Mouse (Mus musculus): ENCODE results near the gene AC131692.1. TPM values are rescaled to one million over a fixed set of nuclear protein-coding genes. Genes with fewer than 3 reads are reported as not detected.

AC131692.1 gene
- polyA plus RNA-seq, 1 experiment from 2014 or later: not detected

GRCm38 (mm10) chr19:6070571-6071250 lies 23.5 kb upstream of the AC131692.1 start:
- 90% methylated on average over 31 of the region's 31 CpGs for WGBS
- Histone ChIP-seq H3K36me3 (peaks cover 48% of the 10 kb centered on the region), H3K4me3 (no peak overlapping the region), H3K9ac (no peak overlapping the region), H3K27me3 (no peaks in the 10 kb centered on the region), H3K27ac (no peak overlapping the region), H3K4me2 (no peak overlapping the region), H3K4me1 (peaks cover 28% of the 10 kb centered on the region), H3K9me3 (no peaks in the 10 kb centered on the region)
- no peak for ATAC-seq (ENCODE audit: insufficient number of reproducible peaks, low FRiP score, low TSS enrichment, low read depth)

DNA sequence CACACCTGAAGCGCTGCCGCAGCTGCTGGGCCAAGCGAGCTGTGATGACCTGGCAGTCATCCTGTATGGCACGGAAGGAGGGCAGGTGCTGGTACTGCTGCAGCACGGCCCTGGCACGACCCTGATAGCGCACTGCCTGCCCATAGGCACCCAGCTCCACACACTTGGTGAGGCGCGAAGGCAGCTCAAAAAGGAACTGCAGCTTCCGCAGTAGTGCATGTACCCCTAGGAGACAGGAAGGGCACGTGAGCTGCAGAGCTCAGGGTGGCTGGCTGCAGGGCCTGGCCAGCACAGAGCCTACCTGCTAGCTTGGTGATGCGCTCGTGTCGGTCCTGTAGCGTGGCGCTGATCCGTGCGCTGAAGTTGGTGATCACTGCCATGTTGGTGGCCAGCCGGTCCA lies 23.0 kb upstream of the AC131692.1 start:
- WGBS: 92% methylated on average over 19 of the region's 19 CpGs
- no peak for ATAC-seq (ENCODE audit: insufficient number of reproducible peaks, low FRiP score, low TSS enrichment, low read depth)
- peaks cover 48% of the 10 kb centered on the region for H3K36me3 ChIP-seq

GRCm38 (mm10) chr19:6073889-6074288 lies 20.3 kb upstream of the AC131692.1 start:
- Histone ChIP-seq H3K27ac (no peak overlapping the region), H3K4me3 (no peak overlapping the region), H3K36me3 (peaks cover 45% of the 10 kb centered on the region), H3K4me1 (peaks cover 13% of the 10 kb centered on the region), H3K4me2 (no peak overlapping the region), H3K27me3 (no peaks in the 10 kb centered on the region), H3K9ac (no peak overlapping the region), H3K9me3 (no peaks in the 10 kb centered on the region)
- ATAC-seq (ENCODE audit: insufficient number of reproducible peaks, low FRiP score, low TSS enrichment, low read depth): no peak
- 91% methylated on average over 5 of the region's 5 CpGs for WGBS

More for the DNA sequence above, 23.0 kb upstream of the AC131692.1 start:
- no peaks in the 10 kb centered on the region for H3K9me3 ChIP-seq
- no peak overlapping the region for H3K27ac ChIP-seq
- no peak overlapping the region for H3K9ac ChIP-seq
- H3K27me3 ChIP-seq: no peaks in the 10 kb centered on the region
- no peak overlapping the region for H3K4me3 ChIP-seq
- H3K4me2 ChIP-seq: no peak overlapping the region
- H3K4me1 ChIP-seq: peaks cover 31% of the 10 kb centered on the region

DNA sequence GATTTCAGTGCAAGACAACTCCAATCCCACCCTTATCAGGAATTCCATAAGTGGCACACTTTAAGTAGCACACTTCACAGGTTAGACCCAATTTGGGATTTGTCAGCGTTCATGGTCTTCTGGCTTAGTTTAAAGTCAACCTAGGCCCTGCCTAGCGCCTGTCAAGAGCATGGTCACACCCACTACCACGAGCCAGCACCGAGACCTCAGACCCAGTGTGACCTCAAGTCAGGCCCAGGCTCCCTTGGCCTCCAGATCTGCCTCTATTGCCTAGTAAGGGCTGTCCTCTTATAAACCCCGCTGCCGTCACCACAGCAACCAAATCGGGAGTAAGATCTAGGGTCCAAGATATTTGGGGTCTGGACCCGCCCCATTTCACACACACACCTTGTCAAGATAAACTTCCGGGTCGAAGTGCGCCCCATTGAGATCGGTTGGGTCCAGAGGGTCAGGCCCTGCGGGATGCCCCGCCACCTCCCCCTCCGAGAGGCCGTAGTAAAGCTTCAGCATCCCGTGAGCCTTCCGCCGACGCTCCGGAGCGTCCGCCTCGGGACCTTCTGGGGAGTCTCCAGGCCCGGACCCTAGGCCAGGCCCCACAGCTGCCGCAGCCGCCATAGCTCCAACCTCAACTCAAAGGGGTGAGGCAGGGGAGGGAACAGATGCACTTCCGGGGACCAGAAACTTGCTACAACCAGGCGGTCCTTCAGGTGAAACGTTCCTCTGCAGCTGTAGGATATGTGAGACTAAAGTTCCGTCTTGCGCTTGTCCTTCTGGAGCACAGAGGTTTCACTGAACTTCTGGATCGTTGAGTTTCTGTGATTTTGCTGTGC lies 17.4 kb upstream of the AC131692.1 start, which contains the start of gene Vps51:
Gene Vps51, minus strand, starts transcription at position 668 of the 830 bp plus-strand sequence.
- under 1% methylated on average over 33 of the region's 33 CpGs for WGBS

DNA sequence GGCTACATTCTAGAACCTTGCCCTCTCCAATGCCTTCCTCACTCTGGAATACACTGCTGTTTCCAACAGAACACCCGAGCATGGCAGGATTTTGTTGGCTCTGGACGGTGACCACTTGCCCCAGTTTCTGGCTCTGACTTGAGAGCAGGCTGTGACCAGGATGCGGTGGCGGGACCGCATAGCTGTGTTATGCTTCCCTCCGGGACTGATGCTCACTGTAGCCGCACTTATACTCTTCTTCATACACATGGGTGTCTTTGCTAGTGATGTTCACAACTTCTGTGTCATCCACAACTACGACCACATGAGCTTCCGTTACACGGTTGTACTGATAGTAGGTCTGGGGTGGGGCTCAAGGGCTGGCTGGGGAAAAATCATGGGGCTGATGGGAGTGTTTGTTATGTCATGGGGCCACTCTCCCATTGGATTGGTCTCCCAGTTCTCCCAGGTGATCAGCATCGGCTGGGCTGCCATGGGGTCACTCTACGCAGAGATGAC lies 14.2 kb upstream of the AC131692.1 start, which contains the start of gene Tmem262:
Gene Tmem262, plus strand, starts transcription at position 51 of the 498 bp plus-strand sequence.
- no peak within 1 kb of the TSS for H3K27ac ChIP-seq
- H3K4me1 ChIP-seq: peaks cover 23% of the 10 kb centered on the region
- H3K4me2 ChIP-seq: no peak within 1 kb of the TSS
- no peak for ATAC-seq (ENCODE audit: insufficient number of reproducible peaks, low FRiP score, low TSS enrichment, low read depth)
- H3K9ac ChIP-seq: no peak within 1 kb of the TSS
- peaks cover 40% of the 10 kb centered on the region for H3K36me3 ChIP-seq
- 93% methylated on average over 12 of the region's 12 CpGs for WGBS
- no peak within 1 kb of the TSS for H3K4me3 ChIP-seq
- H3K27me3 ChIP-seq: no peaks in the 10 kb centered on the region
- H3K9me3 ChIP-seq: no peaks in the 10 kb centered on the region

More for the DNA sequence above, 17.4 kb upstream of the AC131692.1 start, which contains the start of gene Vps51:
- Histone ChIP-seq H3K9ac (peak within 1 kb of the TSS; percentile 85), H3K9me3 (no peaks in the 10 kb centered on the region), H3K4me1 (peaks cover 13% of the 10 kb centered on the region), H3K27me3 (no peaks in the 10 kb centered on the region), H3K4me2 (peak within 1 kb of the TSS; percentile 70), H3K4me3 (peak within 1 kb of the TSS; percentile 90), H3K27ac (peak within 1 kb of the TSS; percentile 90), H3K36me3 (peaks cover 43% of the 10 kb centered on the region)
- ATAC-seq (ENCODE audit: insufficient number of reproducible peaks, low FRiP score, low TSS enrichment, low read depth): peak; percentile 80

DNA sequence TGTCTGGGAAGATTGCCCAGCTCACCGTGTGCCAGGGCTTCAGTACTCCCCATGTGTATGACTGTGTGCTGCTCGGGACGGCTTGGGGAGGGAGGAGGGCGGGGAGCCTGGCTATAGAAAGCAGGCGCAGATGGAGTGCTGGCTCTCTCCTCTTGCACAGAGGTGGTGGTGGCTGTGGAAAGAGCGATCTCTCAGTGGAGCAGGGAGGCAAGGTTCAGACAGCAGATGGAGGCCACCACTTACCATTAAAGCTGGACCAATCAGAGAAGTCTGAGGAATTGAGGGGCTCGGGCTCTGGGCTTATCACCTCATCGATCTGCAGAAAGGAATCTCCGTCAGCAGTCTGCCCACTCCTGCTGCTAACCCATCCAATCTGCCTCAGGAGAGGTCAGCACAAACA lies 12.1 kb upstream of the AC131692.1 start, which contains the start of gene Gm28374:
Gene Gm28374, minus strand, starts transcription at position 101 of the 400 bp plus-strand sequence.
- H3K4me3 ChIP-seq: no peak within 1 kb of the TSS
- no peaks in the 10 kb centered on the region for H3K27me3 ChIP-seq
- peaks cover 22% of the 10 kb centered on the region for H3K4me1 ChIP-seq
- H3K9me3 ChIP-seq: no peaks in the 10 kb centered on the region
- no peak within 1 kb of the TSS for H3K4me2 ChIP-seq
- no peak within 1 kb of the TSS for H3K9ac ChIP-seq
- no peak within 1 kb of the TSS for H3K27ac ChIP-seq
- WGBS: 89% methylated on average over 9 of the region's 9 CpGs
- peaks cover 41% of the 10 kb centered on the region for H3K36me3 ChIP-seq
- ATAC-seq (ENCODE audit: insufficient number of reproducible peaks, low FRiP score, low TSS enrichment, low read depth): no peak

DNA sequence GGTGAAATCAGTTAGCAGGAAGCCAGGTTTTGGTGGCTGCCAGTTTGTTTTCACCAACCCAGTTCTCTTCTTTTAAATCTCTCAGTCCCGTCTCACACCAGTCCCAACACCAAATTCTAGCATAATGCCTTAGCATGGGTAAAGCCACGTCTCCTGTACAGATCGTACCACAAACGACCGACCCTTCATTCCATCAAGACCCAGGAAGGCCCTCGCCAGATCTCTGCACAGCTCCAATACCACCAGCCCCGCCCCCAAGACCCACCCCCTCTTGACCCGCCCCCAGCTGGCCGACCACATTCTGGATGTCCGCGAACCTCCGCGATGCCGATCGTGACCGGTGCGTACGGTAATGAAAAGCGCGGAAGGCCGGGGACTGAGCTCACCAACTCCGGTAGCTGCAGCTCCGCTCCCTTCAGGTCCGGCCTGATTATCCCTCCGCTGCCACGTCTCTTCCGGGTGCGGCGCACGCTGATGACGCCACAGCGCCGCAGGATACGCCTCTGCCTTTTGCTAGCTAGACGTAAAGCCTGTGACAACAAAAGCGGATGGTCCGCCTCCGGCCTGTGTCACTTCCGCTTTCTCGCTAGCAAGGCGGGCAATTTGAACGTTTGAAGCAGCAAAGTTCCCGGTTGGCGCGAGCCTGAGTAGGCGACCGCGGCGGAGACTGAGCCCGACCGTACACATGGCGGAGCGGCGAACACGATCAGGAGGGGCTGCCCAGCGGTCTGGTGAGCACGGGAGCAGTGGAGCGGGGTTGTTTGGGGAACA lies 9.6 kb upstream of the AC131692.1 start, which contains the start of the genes Zfpl1 and Cdca5:
Gene Zfpl1, minus strand, starts transcription at position 479 of the 771 bp plus-strand sequence.
Gene Cdca5, plus strand, starts transcription at position 506 of the 771 bp plus-strand sequence.
- peak within 1 kb of the TSS; percentile 82 for H3K27ac ChIP-seq
- peak within 1 kb of the TSS; percentile 39 for H3K9ac ChIP-seq
- under 1% methylated on average over 58 of the region's 58 CpGs for WGBS
- peaks cover 22% of the 10 kb centered on the region for H3K4me1 ChIP-seq
- ATAC-seq (ENCODE audit: insufficient number of reproducible peaks, low FRiP score, low TSS enrichment, low read depth): peak; percentile 87
- no peaks in the 10 kb centered on the region for H3K27me3 ChIP-seq
- no peaks in the 10 kb centered on the region for H3K9me3 ChIP-seq
- peaks cover 60% of the 10 kb centered on the region for H3K36me3 ChIP-seq
- peak within 1 kb of the TSS; percentile 85 for H3K4me2 ChIP-seq
- peak within 1 kb of the TSS; percentile 52 for H3K4me3 ChIP-seq

GRCm38 (mm10) chr19:6085417-6085879 lies 8.8 kb upstream of the AC131692.1 start:
- WGBS: under 1% methylated on average over 17 of the region's 17 CpGs
- peak overlapping the region; percentile 61; the same call in 1 of the 2 replicates for H3K27ac ChIP-seq
- H3K4me2 ChIP-seq: peak overlapping the region; percentile 85

DNA sequence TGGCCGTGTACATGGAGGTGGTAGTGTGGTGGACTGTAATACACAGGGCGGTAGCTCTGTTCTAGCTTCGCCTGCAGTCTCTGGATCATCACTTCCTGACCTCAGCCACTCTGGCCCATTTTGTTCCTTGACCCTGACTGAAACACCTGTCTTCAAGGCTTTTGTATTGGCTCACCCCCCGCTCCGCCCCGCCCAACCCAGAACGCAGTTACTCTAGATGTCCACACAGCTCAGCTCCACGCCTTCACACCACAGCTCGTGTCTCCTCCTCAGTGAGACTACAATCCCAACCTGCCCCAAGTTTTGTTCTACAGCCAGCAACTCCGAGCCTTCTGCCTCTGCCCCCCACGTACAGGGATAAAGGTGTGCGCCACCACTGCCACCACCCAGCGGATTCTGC lies 5.4 kb upstream of the AC131692.1 start:
- Histone ChIP-seq H3K4me3 (no peak overlapping the region), H3K4me1 (peaks cover 16% of the 10 kb centered on the region), H3K9ac (no peak overlapping the region), H3K9me3 (no peaks in the 10 kb centered on the region), H3K4me2 (no peak overlapping the region), H3K27me3 (no peaks in the 10 kb centered on the region), H3K36me3 (peaks cover 55% of the 10 kb centered on the region), H3K27ac (no peak overlapping the region)
- WGBS: 94% methylated on average over 13 of the region's 13 CpGs
- ATAC-seq (ENCODE audit: insufficient number of reproducible peaks, low FRiP score, low TSS enrichment, low read depth): no peak

More at GRCm38 (mm10) chr19:6085417-6085879, 8.8 kb upstream of the AC131692.1 start:
- Histone ChIP-seq H3K4me1 (peaks cover 22% of the 10 kb centered on the region), H3K4me3 (peak overlapping the region; percentile 52), H3K27me3 (no peaks in the 10 kb centered on the region), H3K9ac (peak overlapping the region; percentile 8), H3K9me3 (no peaks in the 10 kb centered on the region), H3K36me3 (peaks cover 60% of the 10 kb centered on the region)
- no peak for ATAC-seq (ENCODE audit: insufficient number of reproducible peaks, low FRiP score, low TSS enrichment, low read depth)

DNA sequence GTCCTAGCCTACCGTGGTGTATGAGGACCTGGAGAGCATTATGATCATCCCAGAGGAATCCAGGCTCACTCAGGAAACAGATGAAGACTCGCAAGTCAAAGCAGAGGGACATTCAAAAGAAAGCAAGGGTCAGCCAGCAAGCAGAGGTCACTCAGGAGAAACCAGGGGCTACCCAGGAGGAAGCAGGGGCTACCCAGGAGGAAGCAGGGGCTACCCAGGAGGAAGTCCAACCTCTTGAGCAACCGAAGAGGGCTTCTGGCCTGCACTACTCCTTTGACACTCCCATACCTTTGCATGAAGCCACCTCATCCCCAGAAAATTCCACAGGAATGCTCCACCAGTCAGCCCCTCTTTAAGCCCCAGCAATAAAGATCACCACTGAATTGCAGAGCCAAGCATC lies 3.6 kb downstream of the AC131692.1 start:
- H3K4me2 ChIP-seq: no peak overlapping the region
- H3K4me1 ChIP-seq: no peaks in the 10 kb centered on the region
- H3K27me3 ChIP-seq: no peaks in the 10 kb centered on the region
- H3K9ac ChIP-seq: no peak overlapping the region
- 86% methylated on average over 3 of the region's 3 CpGs for WGBS
- ATAC-seq (ENCODE audit: insufficient number of reproducible peaks, low FRiP score, low TSS enrichment, low read depth): no peak
- no peak overlapping the region for H3K27ac ChIP-seq
- no peak overlapping the region for H3K4me3 ChIP-seq
- H3K36me3 ChIP-seq: peaks cover 23% of the 10 kb centered on the region
- no peaks in the 10 kb centered on the region for H3K9me3 ChIP-seq

DNA sequence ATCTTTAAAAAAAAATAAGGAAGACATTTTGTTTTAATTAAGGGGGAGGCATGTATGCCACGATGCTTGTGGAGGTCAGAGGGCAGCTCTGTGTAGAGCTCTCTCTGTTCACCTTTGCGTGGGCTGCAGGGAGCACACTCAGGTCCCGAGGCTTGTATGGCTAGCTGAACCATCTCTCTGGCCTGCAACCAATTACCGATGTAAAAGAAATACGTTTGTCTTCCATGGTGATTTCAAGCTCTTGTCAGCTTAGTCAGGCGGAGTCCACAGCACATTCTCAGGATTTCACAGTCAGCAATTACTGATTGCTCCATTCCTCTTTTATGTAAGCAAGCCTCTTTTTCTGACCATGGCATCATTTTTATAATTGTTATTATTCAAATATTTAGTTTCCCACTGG lies 7.0 kb downstream of the AC131692.1 start:
- H3K4me2 ChIP-seq: no peak overlapping the region
- H3K4me3 ChIP-seq: no peak overlapping the region
- ATAC-seq (ENCODE audit: insufficient number of reproducible peaks, low FRiP score, low TSS enrichment, low read depth): no peak
- no peaks in the 10 kb centered on the region for H3K9me3 ChIP-seq
- no peaks in the 10 kb centered on the region for H3K36me3 ChIP-seq
- no peaks in the 10 kb centered on the region for H3K27me3 ChIP-seq
- no peaks in the 10 kb centered on the region for H3K4me1 ChIP-seq
- H3K9ac ChIP-seq: no peak overlapping the region
- H3K27ac ChIP-seq: no peak overlapping the region
- 35% methylated on average over 6 of the region's 6 CpGs for WGBS

All from limb, embryonic 15.5 days (tissue).